Mouse (Mus musculus) MEL (cell line): ENCODE measurements around the gene Fam20c. TPM values are rescaled to one million over a fixed set of nuclear protein-coding genes. Genes with fewer than 3 reads are reported as not detected.

ENCODE experiments used
- DNase-seq: peaks from one replicate; pipeline ENCODE4 v3.0.0; 2011; ENCODE audit warnings: low read depth, low spot score
- H3K27ac ChIP-seq: 2 replicates; pipeline ENCODE4 v1.5.1; 2012; ENCODE audit warnings: low read depth, mild to moderate bottlenecking, control low read depth, low read length, moderate library complexity; ENCODE audit not compliant: control insufficient read depth
- H3K27me3 ChIP-seq, 2 experiments: fragments of 150-350 bp in 1 of 2; sonication (generic) in 1 of 2; 2 replicates each; pipeline ENCODE4 v1.6.1; 2012; ENCODE audit warnings: low read length in 2 of 2, mild to moderate bottlenecking in 2 of 2, improper control_type of control experiment in 1 of 2, moderate library complexity in 1 of 2; ENCODE audit not compliant: insufficient read depth in 2 of 2, control insufficient read depth in 1 of 2
- H3K36me3 ChIP-seq, 2 experiments: 2 replicates each; pipeline ENCODE4 v1.6.1; 2012 to 2014; ENCODE audit warnings: low read length in 2 of 2, improper control_type of control experiment in 1 of 2, inconsistent platforms in 1 of 2, mild to moderate bottlenecking in 1 of 2; ENCODE audit not compliant: insufficient read depth in 2 of 2, control insufficient read depth in 1 of 2
- H3K4me1 ChIP-seq, 2 experiments: fragments of 150-350 bp in 1 of 2; sonication (generic) in 1 of 2; 2 replicates each; pipeline ENCODE4 v1.6.1; 2012; ENCODE audit warnings: low read length in 2 of 2, improper control_type of control experiment in 1 of 2, mild to moderate bottlenecking in 1 of 2; ENCODE audit not compliant: insufficient read depth in 2 of 2, control insufficient read depth in 1 of 2
- H3K4me3 ChIP-seq, 2 experiments: fragments of 150-350 bp in 1 of 2; sonication (generic) in 1 of 2; 2 replicates each; pipeline ENCODE4 v1.5.1; 2012; ENCODE audit warnings: low read depth in 2 of 2, low read length in 2 of 2, mild to moderate bottlenecking in 2 of 2, moderate library complexity in 2 of 2, control low read depth in 1 of 2, improper control_type of control experiment in 1 of 2; ENCODE audit not compliant: control insufficient read depth in 1 of 2, insufficient read depth in 1 of 2
- H3K79me2 ChIP-seq: 2 replicates; pipeline ENCODE4 v1.6.1; 2012; ENCODE audit warnings: mild to moderate bottlenecking, low read length, moderate library complexity; ENCODE audit not compliant: control insufficient read depth, poor library complexity, insufficient read depth
- H3K9ac ChIP-seq: 2 replicates; pipeline ENCODE4 v1.6.1; 2012; ENCODE audit warnings: low read depth, mild to moderate bottlenecking, control low read depth, low read length, moderate library complexity; ENCODE audit not compliant: control insufficient read depth, poor library complexity, severe bottlenecking
- H3K9me3 ChIP-seq: fragments of 150-350 bp; sonication (generic); replicated peaks from 2 replicates; pipeline ENCODE4 v1.6.1; 2012; ENCODE audit warnings: mild to moderate bottlenecking, low read length, improper control_type of control experiment, moderate library complexity; ENCODE audit not compliant: insufficient read depth
- BHLHE40 ChIP-seq: IDR thresholded peaks from 2 replicates; pipeline ENCODE4 v1.6.1; 2012; ENCODE audit warnings: low read depth, mild to moderate bottlenecking, inconsistent platforms, low read length, improper control_type of control experiment, borderline replicate concordance
- ETS1 ChIP-seq: IDR thresholded peaks from 2 replicates; pipeline ENCODE4 v1.6.1; 2012; ENCODE audit warnings: low read depth, mild to moderate bottlenecking, inconsistent platforms, low read length, improper control_type of control experiment, moderate library complexity
- GABPA ChIP-seq: IDR thresholded peaks from 2 replicates; pipeline ENCODE4 v1.6.1; 2012; ENCODE audit warnings: low read depth, mild to moderate bottlenecking, inconsistent platforms, low read length, improper control_type of control experiment, moderate library complexity
- JUND ChIP-seq: IDR thresholded peaks from 2 replicates; pipeline ENCODE4 v1.6.1; 2011; ENCODE audit warnings: low read depth, mild to moderate bottlenecking, improper control_type of control experiment, low read length
- KAT2A ChIP-seq: conservative IDR thresholded peaks from 2 replicates; pipeline ENCODE4 v1.6.1; 2012; ENCODE audit warnings: low read depth, low read length, improper control_type of control experiment, inconsistent platforms
- MYC ChIP-seq: IDR thresholded peaks from 2 replicates; pipeline ENCODE4 v1.6.1; 2011; ENCODE audit warnings: low read depth, mild to moderate bottlenecking, low read length, improper control_type of control experiment, moderate library complexity
- NRF1 ChIP-seq: IDR thresholded peaks from 2 replicates; pipeline ENCODE4 v1.6.1; 2014; ENCODE audit warnings: low read depth, mild to moderate bottlenecking, inconsistent platforms, low read length, improper control_type of control experiment, moderate library complexity; ENCODE audit not compliant: poor library complexity, insufficient read depth, severe bottlenecking
- SMC3 ChIP-seq: IDR thresholded peaks from 2 replicates; pipeline ENCODE4 v1.6.1; 2011; ENCODE audit warnings: low read depth, low read length, improper control_type of control experiment
- TAL1 ChIP-seq: IDR thresholded peaks from 2 replicates; pipeline ENCODE4 v1.6.1; 2012; ENCODE audit warnings: mild to moderate bottlenecking, inconsistent platforms, low read length, moderate library complexity, mixed read lengths
- TBP ChIP-seq: IDR thresholded peaks from 2 replicates; pipeline ENCODE4 v1.8.0; 2011; ENCODE audit warnings: low read depth, low read length, improper control_type of control experiment
- USF1 ChIP-seq: IDR thresholded peaks from 2 replicates; pipeline ENCODE4 v1.6.1; 2014; ENCODE audit warnings: low read depth, mild to moderate bottlenecking, inconsistent platforms, low read length, improper control_type of control experiment, moderate library complexity
- USF2 ChIP-seq, 2 experiments: IDR thresholded peaks; 2 replicates each; pipeline ENCODE4 v1.6.1; 2011 to 2012; ENCODE audit warnings: improper control_type of control experiment in 2 of 2, low read length in 2 of 2, borderline replicate concordance in 1 of 2, inconsistent platforms in 1 of 2, low read depth in 1 of 2, mild to moderate bottlenecking in 1 of 2; ENCODE audit not compliant: insufficient read depth in 1 of 2
- ZMIZ1 ChIP-seq: IDR thresholded peaks from 2 replicates; pipeline ENCODE4 v1.6.1; 2012; ENCODE audit warnings: low read depth, mild to moderate bottlenecking, inconsistent platforms, low read length, improper control_type of control experiment, moderate library complexity
- polyA plus RNA-seq, 2 experiments: library from polyadenylated mRNA; stranded (reverse) in 1 of 2; unstranded in 1 of 2; fragments of >175 nt in 1 of 2; fragments of >200 nt in 1 of 2; gene quantifications; 2 replicates each; pipeline versions ENCODE4 v1.2.1 to v1.2.4; 2012; ENCODE audit warnings: low replicate concordance in 2 of 2, low read depth in 1 of 2; ENCODE audit not compliant: insufficient read length in 2 of 2, insufficient read depth in 1 of 2, missing spikeins in 1 of 2
- total RNA-seq: library from RNA; depleted of rRNA; stranded (reverse); fragments of 300-350 nt; gene quantifications from 2 replicates; pipeline ENCODE4 v1.2.3, GENCODE M21; 2012; rRNA removed

Fam20c gene
- not detected in 2 replicates for total RNA-seq
- not detected for polyA plus RNA-seq

- H3K36me3 ChIP-seq = no peaks in the 10 kb centered on the region
- no peak within 1 kb of the TSS for H3K4me3 ChIP-seq
- H3K9ac ChIP-seq = no peak within 1 kb of the TSS
- no peaks in the 10 kb centered on the region for H3K27me3 ChIP-seq
- DNase-seq = no peak
- TF ChIP-seq NRF1 = no peak
- TF ChIP-seq USF2 (IDR thresholded peaks at IDR 0.05; ENCODE audit: borderline replicate concordance in 1 of 2, insufficient read depth in 1 of 2, low read depth in 1 of 2, low read length in 2 of 2) = no peak
- TF ChIP-seq BHLHE40 = no peak
- TF ChIP-seq KAT2A = no peak
- no peak for TF ChIP-seq MYC
- no peak for TF ChIP-seq TAL1
- no peak for TF ChIP-seq JUND
- TF ChIP-seq USF1 = no peak
- no peak for TF ChIP-seq TBP
- no peak for TF ChIP-seq GABPA
- no peak for TF ChIP-seq SMC3
- no peaks in the 10 kb centered on the region for H3K4me1 ChIP-seq
- no peak within 1 kb of the TSS for H3K27ac ChIP-seq
- no peaks in the 10 kb centered on the region for H3K9me3 ChIP-seq
- H3K79me2 ChIP-seq = no peaks in the 10 kb centered on the region
Measured at GRCm38 (mm10) chr5:138754303-138755120, at the start of gene Fam20c. Gene Fam20c, plus strand, starts transcription at chr5:138754514.

GRCm38 (mm10) chr5:138707367-138707766 lies 46.9 kb upstream of the Fam20c start:
- Histone ChIP-seq H3K4me3 (no peak overlapping the region), H3K36me3 (no peaks in the 10 kb centered on the region; a peak in 1 of 4 replicates), H3K27me3 (no peaks in the 10 kb centered on the region), H3K9ac (no peak overlapping the region), H3K79me2 (no peaks in the 10 kb centered on the region)
- TF ChIP-seq ZMIZ1 = no peak
- peak; percentile 33; the same call in 1 of the 2 replicates for TF ChIP-seq ETS1
- TF ChIP-seq, all 39 proteins: peak for 1
- Histone ChIP-seq H3K27ac (no peak overlapping the region), H3K9me3 (no peaks in the 10 kb centered on the region), H3K4me1 (no peaks in the 10 kb centered on the region)
- peak; percentile 16 for DNase-seq
